Mouse (Mus musculus): ENCODE measurements around the gene Cnbp. TPM values are rescaled to one million over a fixed set of nuclear protein-coding genes. Genes with fewer than 3 reads are reported as not detected.
A peak's percentile ranks its signal among the peaks of the same experiment; 100 is the strongest.

Cnbp gene
- total RNA-seq, 2 experiments from 2014 or later, result 448 to 458 TPM

DNA sequence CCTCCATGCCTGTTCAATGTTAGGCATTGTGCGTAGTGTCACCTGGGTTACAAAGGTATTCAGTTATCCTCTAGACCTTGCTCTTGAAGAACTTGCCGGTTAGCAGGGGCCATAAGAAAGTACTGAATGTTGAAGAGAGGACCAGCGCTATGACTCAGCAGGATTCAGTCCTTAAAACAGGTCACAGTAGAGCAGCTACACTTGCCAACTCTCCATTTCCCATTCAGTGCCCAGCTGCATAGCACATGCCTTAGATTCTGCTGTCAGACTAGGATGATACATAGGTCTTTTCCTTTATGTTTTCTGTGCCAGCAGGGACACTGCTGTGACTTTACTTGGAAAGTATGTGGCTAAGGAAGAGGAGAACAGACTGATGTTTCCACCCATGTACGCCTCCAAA lies 2.5 kb upstream of the Cnbp start:
- no peak for DNase-seq
- intact Hi-C loops (cut with DNase I), result no loop called here

DNA sequence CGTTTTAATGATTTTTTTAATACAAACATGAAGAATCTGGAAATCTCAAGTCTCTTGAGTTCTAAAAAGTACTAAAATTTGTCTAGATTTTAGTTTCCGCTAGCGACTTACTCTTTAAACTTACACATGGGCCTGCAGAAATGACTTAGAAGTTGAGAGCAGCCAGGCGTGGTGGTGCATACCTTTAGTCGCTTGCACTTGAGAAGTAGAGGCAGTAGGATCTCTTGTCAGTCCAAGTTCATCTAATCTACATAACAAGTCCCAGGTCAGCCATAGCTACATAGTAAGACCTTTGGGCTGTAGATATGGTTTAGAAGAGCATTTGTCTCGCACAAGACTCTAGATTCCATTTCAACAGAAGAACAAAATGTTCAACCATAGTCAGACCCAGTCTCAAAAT lies 965 bp upstream of the Cnbp start:
- DNase-seq, result no peak
- intact Hi-C loops (cut with DNase I), result no loop called here

DNA sequence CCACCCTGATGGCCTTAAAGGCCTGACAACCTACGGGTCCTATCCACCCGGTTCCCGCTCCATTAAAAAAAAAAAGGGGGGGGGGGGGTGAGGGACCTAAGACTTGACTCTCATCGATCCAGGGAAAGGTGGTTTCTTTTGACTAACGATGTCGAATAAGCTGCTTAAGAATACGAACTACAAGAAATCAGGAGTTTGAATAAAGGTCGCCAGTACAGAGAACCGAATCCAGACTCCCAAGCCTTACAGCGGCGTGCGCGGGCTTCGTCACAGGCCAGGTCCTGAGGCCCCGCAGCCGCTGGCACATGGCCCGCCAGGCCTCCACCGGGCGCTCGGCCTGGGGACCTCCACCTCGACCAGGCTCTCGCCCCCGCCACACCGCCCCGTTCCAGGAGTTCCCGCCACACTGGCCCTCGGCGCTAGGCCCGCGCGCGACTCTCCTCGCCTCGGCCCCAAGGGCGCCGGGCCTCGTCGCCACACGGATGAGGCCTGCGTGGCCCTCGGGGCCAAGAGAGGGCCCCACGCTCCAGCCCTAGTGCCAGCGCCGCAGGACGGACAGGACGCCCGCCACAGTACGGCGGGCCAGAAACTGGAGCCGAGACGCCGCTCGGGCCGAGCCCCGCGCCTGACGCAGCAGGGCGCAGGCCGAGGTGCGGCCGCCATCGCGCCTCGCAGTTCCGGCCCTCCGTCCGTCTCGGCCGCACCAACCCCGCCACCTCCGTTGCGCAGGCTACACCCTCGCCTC lies 579 bp downstream of the Cnbp start:
- intact Hi-C loops (cut with DNase I), result no loop called here
- peak in 1 of 2 experiments; percentile 38 for DNase-seq

DNA sequence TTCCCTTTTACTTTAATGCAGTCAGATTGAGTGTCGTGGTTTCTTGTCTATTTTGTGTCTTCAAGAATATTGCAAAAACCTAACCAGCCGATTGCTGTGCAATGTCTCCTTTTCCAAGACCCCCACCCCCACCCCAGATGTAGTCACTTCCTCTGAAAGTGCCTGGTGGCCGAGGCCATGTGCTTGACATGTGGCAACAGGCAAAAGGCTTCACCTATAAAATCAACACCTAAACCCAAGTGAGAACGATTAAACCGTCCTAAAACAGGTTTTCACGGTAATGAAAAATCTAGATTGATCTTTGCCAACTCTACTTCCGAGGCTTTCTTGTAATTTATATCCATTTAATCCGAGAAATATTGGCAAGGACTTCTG lies 1.1 kb downstream of the Cnbp start:
- intact Hi-C loops (cut with DNase I), result no loop called here
- DNase-seq, result no peak

DNA sequence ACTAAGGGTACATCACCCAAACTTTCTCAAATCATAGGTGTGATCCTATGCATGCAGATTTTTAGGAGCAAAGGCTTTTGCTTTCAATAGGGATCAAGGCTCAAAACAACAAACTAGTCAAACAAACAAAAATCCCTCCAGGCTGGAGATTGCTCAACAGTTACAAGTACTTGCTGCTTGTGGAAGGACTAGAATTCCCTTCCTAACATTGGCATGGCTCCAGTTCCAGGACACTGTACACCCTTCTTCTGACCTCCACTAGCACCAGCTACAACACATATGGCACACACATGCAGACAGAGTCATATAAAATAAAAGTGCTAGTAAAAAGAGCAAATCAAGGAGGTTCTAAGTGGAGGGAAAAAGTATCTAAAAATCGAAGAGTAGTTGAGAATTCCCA lies 4.1 kb downstream of the Cnbp start:
- intact Hi-C loops (cut with DNase I), result no loop called here
- no peak for DNase-seq

DNA sequence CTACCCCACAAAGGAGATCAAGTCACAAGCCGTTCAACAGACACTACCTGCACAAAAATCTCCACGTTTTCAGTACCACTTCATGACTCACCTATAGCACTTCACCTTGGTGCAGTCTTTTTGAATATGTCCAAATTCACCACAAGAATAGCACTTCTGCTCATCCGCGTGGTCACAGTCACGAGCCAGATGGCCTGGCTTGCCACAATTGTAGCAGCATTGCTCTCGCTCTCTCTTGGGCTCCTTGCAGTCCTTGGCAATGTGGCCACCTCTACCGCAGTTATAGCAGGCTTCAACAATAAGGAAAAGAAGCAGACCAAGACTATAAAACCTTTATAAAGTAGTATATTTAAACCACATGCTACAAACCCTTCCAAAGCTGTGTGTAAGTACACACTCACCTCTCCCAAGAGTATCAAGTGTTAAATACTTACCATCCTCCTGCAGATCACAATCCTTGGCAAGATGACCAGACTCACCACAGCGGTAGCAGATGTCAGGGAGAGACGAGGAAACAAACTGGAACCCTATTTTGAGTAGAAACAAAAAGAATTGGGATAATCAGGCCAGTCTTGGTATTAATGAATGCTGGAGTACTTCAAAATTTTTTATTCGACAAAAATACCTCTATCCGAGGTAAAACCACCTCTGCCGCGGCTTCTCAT lies 5.7 kb downstream of the Cnbp start:
- intact Hi-C loops (cut with DNase I), result no loop called here
- DNase-seq, result no peak

DNA sequence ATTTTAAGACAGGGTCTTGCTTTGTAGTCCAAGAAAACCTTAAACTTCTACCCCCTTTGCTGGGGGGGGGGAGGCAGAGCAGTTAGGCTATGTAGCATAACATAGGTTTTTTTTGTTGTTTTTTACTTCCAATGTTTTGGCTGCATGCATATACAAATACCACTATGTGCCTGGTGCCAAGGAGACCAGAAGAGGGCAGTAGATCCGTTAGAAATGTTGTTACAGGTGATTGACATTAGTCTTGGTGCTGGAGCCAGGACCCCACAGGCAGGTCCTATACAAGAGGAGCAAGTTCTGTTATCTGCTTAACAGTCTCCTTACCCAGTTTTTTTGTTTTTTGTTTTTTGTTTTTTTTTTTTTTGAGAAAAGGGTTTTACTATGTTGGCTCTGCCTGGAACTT lies 8.7 kb downstream of the Cnbp start:
- intact Hi-C loops (cut with DNase I), result loop anchor here (5.0 kb wide), 1 partner anchor 45 kb away; the partner anchor contains the start of gene Copg1
- DNase-seq, result no peak

DNA sequence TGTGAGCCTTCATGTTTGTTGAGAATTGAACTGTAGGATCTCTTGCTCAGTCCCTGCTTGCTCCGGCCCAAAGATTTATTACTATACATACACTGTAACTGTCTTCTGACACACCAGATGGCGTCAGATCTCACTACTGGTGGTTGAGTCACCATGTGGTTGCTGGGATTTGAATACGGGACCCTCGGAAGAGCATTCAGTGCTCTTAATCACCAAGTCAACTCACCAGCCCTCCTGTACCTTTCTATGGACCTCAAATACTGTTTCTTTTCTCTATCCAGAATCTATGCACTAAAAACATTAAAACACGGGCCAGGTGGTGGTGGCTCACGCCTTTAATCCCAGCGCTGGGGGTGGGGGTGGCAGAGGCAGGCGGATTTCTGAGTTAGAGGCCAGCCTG lies 9.3 kb downstream of the Cnbp start:
- intact Hi-C loops (cut with DNase I), result loop anchor here (5.0 kb wide), 1 partner anchor 46 kb away; the partner anchor contains the start of gene Copg1
- no peak for DNase-seq

DNA sequence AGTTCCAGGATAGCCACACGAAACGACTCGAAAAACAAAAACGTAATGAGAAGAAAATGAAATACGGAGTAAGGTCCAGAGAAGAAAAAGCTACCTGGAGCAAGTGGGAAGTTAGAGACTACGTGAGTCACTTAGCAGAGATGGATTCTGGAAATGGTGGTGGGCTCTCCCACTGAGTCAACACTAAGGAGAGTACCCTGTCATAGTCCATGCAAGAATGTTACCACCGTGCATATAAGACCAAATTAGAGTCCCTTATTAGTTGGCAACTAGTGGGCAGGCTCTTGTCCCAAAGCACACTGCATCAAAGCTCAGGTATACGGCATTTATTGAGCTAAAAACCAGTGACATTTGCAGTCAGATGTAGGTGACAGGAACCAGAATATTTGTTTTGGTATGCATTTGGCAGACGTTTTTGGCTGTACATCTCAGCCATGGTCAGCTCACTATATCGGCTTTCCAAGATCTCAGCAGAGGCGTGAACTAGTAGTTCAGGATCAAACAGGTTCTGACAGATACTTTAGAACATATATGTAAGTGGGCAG lies 11.0 kb downstream of the Cnbp start:
- no peak for DNase-seq
- intact Hi-C loops (cut with DNase I), result loop anchor here (5.0 kb wide), 1 partner anchor 47 kb away; the partner anchor contains the start of gene Copg1

DNA sequence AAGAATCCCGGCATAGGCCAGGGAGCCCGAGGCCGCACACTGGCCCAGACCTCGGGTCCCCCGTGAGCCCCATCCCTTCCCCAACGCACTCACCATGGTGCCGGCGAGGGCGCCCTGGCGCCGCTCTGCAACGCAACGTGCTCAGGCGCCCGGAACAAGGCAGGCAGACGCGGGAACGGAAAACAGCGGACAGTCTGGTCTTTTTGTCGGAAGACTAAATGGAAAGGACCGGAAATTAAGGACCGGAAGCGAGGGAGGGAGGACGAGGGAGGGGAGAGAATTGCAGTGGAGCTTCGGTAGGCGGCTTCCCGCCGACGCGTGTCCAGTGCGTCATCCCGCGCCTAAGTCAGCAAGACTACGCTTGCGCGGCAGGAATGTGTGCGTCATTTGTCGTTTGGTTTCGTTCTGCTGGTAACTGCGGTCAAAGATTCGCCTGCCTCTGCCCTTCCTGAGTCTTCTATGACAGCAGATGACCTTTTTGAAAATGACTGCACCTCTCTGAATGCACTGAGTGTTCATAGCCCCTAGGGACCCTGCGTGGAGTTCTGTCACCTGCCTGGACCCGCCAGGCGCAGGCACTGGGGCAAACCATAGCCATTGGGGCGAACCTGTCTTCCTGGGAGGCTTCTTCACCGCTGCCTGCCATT lies 12.2 kb downstream of the Cnbp start, which contains the start of gene Isy1:
Gene Isy1, minus strand, starts transcription at position 248 of the 647 bp plus-strand sequence.
- intact Hi-C loops (cut with DNase I), result no loop called here
- peak; percentile 86 to 90 for DNase-seq

DNA sequence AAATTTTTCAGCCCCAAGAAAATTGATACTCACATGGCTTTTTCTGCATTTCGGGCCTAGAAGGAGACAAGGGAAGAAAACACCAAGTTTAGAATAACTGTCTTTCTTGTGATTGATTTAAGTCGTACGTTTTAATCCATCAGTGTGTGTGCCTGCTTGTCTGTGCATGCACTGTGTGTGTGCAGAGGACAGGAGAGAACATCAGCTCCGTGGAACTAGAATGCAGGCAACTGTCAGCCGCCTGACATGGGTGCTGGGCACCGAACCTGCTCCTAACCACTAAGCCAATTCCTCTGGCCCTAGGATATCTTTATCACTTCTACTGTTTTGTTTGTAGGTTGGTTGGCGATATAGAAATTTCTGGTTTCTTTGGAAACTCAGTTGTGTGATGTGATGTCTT lies 15.2 kb downstream of the Cnbp start, which contains the start of gene Gm45140:
Gene Gm45140, minus strand, starts transcription at position 101 of the 400 bp plus-strand sequence.
- intact Hi-C loops (cut with DNase I), result no loop called here
- DNase-seq, result no peak

DNA sequence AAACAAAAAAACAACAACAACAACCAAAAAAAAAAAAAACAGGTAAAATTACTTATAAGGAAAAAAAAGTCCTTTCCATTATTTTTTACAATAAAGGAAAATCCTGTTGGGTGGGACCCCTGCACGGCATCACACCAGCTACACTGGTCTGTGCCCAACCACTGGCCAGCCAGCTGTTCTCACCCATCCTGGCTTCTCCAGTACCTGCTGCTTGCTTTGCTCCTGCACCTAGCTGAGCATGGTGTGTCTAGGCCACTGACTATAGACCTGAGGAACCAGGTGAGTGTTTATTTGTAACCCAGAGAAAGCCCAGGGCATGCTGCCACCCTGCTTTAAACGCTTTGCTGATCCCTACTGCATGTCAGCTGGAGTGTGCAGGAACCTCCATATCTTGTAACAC lies 30.5 kb downstream of the Cnbp start:
- intact Hi-C loops (cut with DNase I), result no loop called here
- DNase-seq, result no peak

DNA sequence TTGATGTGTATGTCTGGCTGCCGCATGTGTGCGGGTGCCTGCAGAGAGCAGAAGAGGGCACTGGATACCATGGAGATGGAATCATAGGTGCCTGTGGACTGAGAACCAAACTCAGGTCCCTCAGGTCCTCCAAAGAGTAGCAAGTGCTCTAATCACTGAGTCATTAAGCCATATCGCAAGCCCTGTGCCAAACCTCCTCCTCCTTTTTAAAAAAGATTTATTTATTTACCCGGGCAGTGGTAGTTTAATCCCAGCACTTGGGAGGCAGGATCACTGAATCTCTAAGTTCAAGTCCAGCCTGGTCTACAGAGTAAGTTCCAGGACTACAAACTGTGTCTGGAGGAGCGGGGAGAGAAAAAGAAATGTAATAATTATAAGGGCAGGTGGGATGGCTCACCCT lies 36.4 kb downstream of the Cnbp start:
- intact Hi-C loops (cut with DNase I), result no loop called here

DNA sequence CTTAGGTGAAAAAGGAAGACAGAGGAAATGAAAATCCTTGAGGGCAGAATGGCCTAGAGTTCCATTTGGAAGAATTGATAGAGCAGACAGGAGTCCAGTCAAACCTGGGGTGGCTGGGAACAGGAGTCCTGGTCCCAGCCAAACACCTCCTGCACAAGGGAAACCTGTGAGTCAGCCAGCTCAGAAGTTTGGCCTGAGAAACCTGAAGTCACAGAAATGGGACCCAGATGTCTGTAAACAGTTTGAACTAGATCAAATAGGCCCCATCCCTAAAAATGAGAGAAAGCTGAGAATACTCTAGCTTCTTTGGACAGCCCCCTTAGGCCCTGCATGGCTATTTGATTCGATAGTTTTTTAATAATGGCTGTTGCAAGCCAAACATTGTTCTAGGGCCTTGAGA lies 38.2 kb downstream of the Cnbp start:
- intact Hi-C loops (cut with DNase I), result no loop called here
- DNase-seq, result no peak

More for the DNA sequence above, 36.4 kb downstream of the Cnbp start:
- no peak for DNase-seq

DNA sequence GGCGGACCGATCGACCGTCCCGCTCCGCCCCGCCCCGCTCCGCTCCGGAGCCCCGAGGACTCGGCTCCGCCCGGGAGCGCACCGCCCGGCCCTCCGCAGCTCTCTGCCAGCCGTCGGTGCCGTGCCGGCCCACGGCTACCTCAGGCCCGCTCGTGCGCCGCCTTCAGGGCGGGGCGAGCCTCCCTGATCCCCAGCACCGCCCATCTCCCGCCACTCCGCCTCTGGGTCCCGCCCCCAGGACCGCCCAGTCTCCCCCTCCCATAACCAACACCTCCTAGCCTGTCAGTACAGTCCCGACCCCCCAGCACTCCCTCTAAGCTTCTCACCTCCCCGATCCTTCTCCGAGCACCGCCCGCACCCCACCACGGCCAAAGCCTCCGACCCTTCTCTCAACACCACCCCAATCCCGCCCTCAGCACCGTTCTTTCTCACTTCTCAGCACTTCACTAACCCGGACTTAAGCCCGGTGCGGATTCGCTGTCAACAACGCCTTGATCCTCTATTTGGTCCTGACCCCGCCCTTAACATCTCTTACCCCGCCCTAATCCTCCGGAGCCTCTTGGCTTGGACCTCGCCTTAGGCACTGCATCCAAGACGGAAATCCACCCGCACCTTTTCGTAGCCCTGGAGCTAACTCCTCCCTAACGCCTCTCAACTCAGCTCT lies 39.1 kb downstream of the Cnbp start, which contains the start of gene Rab43:
Gene Rab43, minus strand, starts transcription at position 490 of the 664 bp plus-strand sequence.
- peak; percentile 95 for DNase-seq
- intact Hi-C loops (cut with DNase I), result no loop called here

DNA sequence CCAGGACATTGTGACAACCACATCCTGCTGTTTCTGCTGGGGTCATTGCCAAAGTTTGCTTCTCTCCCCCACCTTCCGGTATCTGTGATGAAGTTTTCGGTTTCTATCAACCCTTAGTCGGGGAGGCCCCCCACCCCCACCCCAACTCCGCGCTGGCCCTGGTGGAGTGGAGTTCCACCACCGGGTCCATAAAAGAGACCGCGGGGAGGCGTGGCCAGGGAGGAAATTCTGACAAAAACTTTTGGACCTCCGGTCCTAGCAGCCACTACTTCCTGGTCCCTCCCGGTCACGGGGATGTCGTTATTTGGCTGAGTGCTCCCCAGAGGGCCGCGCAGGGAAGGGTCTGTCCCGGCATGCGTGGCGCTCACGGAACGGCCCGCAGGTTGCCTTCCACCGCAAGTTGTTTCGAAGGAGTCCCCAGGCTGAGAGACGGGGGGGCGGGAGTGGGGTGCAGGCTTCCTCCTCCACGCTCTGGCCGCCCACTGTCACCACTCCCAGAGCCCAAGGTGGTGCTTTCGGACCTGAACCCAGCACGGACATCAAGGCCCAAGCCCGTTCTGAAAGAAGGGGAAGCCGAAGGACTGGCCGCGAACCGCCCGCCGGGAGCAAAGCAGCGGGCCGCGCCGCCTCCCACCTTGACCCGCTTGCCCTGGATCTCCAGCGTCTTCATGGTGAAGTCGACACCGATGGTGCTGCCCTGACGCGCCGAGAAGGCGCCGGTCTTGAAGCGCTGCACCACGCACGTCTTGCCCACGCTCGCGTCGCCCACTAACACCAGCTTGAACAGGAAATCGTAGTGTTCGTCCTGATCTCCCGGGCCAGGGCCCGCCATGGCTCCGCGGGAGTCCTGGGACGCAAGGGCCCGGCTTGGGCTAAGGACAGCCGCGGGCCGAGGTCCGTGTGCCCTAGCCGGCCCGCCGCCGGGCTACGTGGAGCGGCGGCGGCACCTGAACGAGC lies 39.9 kb downstream of the Cnbp start:
- intact Hi-C loops (cut with DNase I), result no loop called here
- DNase-seq, result peak; percentile 57

DNA sequence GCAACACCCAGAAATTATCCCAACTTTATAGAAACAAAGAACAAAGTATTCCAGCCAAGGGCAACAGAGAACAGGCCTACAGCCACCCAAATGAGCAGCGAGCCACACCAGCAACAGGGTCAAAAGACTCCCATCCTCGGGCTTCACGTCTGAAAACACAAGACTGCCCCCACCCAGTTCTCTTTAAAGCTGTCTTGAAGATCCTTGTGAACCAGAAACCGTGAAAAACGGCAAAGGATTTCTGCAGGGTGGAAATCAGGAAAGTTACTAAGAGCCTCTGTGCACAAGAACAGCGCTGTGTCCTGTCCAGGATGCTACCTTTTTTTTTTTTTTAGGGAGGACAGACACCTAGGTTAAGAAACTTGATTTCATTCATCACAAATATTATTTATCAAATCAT lies 40.6 kb downstream of the Cnbp start:
- no peak for DNase-seq
- intact Hi-C loops (cut with DNase I), result no loop called here

DNA sequence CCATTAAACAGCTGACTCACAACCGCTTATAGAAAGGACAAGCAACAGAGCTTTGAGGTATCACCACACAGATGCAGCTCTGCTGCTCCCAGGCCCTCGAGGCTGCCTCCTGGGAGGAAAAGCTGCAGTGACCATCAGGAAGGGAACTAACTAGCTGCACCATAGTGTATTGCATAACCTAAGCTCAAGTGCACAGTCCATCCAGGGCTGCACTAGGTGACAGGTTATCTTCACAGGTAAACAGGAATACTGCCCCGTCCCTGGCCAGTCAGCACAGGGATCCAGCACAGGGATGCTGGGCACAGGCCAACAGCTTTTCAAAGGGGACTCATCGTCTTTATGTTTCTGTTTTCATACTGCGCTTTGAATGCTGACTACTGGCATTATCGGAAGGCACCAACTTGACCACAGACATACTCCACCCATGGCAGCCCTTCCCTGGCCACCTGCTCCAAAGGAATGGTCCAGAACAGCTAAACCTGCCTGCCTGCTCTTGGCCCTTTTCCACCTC lies 41.2 kb downstream of the Cnbp start:
- intact Hi-C loops (cut with DNase I), result no loop called here
- no peak for DNase-seq

DNA sequence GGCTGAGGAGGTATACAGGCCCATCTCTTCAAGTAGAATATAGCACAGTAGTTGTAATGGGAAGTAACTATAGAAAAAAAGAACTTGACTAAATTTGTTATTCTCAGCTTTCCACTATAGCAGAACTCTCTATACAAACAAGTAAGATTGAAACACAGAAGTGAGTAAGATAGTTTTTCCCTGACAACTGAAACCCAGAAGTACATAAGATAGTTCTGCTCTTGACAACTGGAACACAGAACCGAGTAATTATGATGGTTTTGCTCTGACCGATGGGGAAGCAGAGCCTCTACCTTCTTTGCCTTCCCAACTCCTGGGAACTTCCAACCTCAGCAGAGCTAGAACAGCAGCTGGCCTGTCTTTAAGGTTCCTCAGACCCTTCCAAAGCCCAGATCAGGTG lies 41.8 kb downstream of the Cnbp start:
- DNase-seq, result no peak
- intact Hi-C loops (cut with DNase I), result no loop called here

Data from gastrocnemius, postnatal 36 days (tissue).